Mouse (Mus musculus): ENCODE results near the gene Amer2. TPM values are rescaled to one million over a fixed set of nuclear protein-coding genes. Genes with fewer than 3 reads are reported as not detected.

Amer2 gene
- polyA plus RNA-seq, 1 experiment: 0.05 TPM

- H3K27me3 ChIP-seq (ENCODE audit: control insufficient read depth, insufficient read depth, low read length): no peaks in the 10 kb centered on the region
- TF ChIP-seq POLR2A (IDR thresholded peaks at IDR 0.05; ENCODE audit: control insufficient read depth, extremely low read depth, insufficient read depth, low read length, poor library complexity) (no peak), CTCF (IDR thresholded peaks at IDR 0.05; ENCODE audit: borderline replicate concordance, control insufficient read depth, extremely low read depth, insufficient read depth, low read length, poor library complexity) (no peak)
- no peak overlapping the region for H3K27ac ChIP-seq (ENCODE audit: control insufficient read depth, insufficient read depth, low read length)
- no peaks in the 10 kb centered on the region for H3K36me3 ChIP-seq (ENCODE audit: control insufficient read depth, insufficient read depth, low read length)
- WGBS: 78% methylated on average over 6 of the region's 6 CpGs
- H3K4me1 ChIP-seq (replicated peaks; ENCODE audit: control insufficient read depth, insufficient read depth, low read length): no peaks in the 10 kb centered on the region
- DNase-seq: no peak
- no peak overlapping the region for H3K4me3 ChIP-seq (ENCODE audit: control insufficient read depth, insufficient read depth, low read length)
Observed at GRCm38 (mm10) chr14:60385079-60385643, 12.1 kb downstream of the Amer2 start.

- no peak overlapping the region for H3K4me3 ChIP-seq (ENCODE audit: control insufficient read depth, insufficient read depth, low read length)
- no peaks in the 10 kb centered on the region for H3K4me1 ChIP-seq (replicated peaks; ENCODE audit: control insufficient read depth, insufficient read depth, low read length)
- no peak for DNase-seq
- no peaks in the 10 kb centered on the region for H3K36me3 ChIP-seq (ENCODE audit: control insufficient read depth, insufficient read depth, low read length)
- H3K27ac ChIP-seq (ENCODE audit: control insufficient read depth, insufficient read depth, low read length): no peak overlapping the region
- 90% methylated on average over 6 of the region's 6 CpGs for WGBS
- H3K27me3 ChIP-seq (ENCODE audit: control insufficient read depth, insufficient read depth, low read length): no peaks in the 10 kb centered on the region
- TF ChIP-seq CTCF (IDR thresholded peaks at IDR 0.05; ENCODE audit: borderline replicate concordance, control insufficient read depth, extremely low read depth, insufficient read depth, low read length, poor library complexity): no peak
- no peak for TF ChIP-seq POLR2A (IDR thresholded peaks at IDR 0.05; ENCODE audit: control insufficient read depth, extremely low read depth, insufficient read depth, low read length, poor library complexity)
Observed at GRCm38 (mm10) chr14:60386591-60387501, 13.8 kb downstream of the Amer2 start.

- WGBS: 84% methylated on average over 2 of the region's 2 CpGs
- TF ChIP-seq CTCF (IDR thresholded peaks at IDR 0.05; ENCODE audit: borderline replicate concordance, control insufficient read depth, extremely low read depth, insufficient read depth, low read length, poor library complexity) (no peak), POLR2A (IDR thresholded peaks at IDR 0.05; ENCODE audit: control insufficient read depth, extremely low read depth, insufficient read depth, low read length, poor library complexity) (no peak)
- Histone ChIP-seq H3K4me1 (replicated peaks; ENCODE audit: control insufficient read depth, insufficient read depth, low read length) (no peaks in the 10 kb centered on the region), H3K27ac (ENCODE audit: control insufficient read depth, insufficient read depth, low read length) (no peak overlapping the region), H3K27me3 (ENCODE audit: control insufficient read depth, insufficient read depth, low read length) (no peaks in the 10 kb centered on the region), H3K4me3 (ENCODE audit: control insufficient read depth, insufficient read depth, low read length) (no peak overlapping the region), H3K36me3 (ENCODE audit: control insufficient read depth, insufficient read depth, low read length) (no peaks in the 10 kb centered on the region)
- DNase-seq: no peak
Observed at GRCm38 (mm10) chr14:60388332-60388731, 15.3 kb downstream of the Amer2 start.

GRCm38 (mm10) chr14:60392202-60392601 lies 19.1 kb downstream of the Amer2 start:
- 95% methylated on average over 2 of the region's 2 CpGs for WGBS
- TF ChIP-seq CTCF (IDR thresholded peaks at IDR 0.05; ENCODE audit: borderline replicate concordance, control insufficient read depth, extremely low read depth, insufficient read depth, low read length, poor library complexity): no peak
- no peak for TF ChIP-seq POLR2A (IDR thresholded peaks at IDR 0.05; ENCODE audit: control insufficient read depth, extremely low read depth, insufficient read depth, low read length, poor library complexity)

GRCm38 (mm10) chr14:60397321-60397720 lies 24.3 kb downstream of the Amer2 start:
- whole genome bisulfite sequencing: 88% methylated on average over 4 of the region's 4 CpGs
- no peaks in the 10 kb centered on the region for H3K36me3 ChIP-seq (ENCODE audit: control insufficient read depth, insufficient read depth, low read length)
- TF ChIP-seq CTCF (IDR thresholded peaks at IDR 0.05; ENCODE audit: borderline replicate concordance, control insufficient read depth, extremely low read depth, insufficient read depth, low read length, poor library complexity) (no peak), POLR2A (IDR thresholded peaks at IDR 0.05; ENCODE audit: control insufficient read depth, extremely low read depth, insufficient read depth, low read length, poor library complexity) (no peak)
- no peak overlapping the region for H3K27ac ChIP-seq (ENCODE audit: control insufficient read depth, insufficient read depth, low read length)
- no peaks in the 10 kb centered on the region for H3K4me1 ChIP-seq (replicated peaks; ENCODE audit: control insufficient read depth, insufficient read depth, low read length)
- H3K27me3 ChIP-seq (ENCODE audit: control insufficient read depth, insufficient read depth, low read length): no peaks in the 10 kb centered on the region
- no peak for DNase-seq
- H3K4me3 ChIP-seq (ENCODE audit: control insufficient read depth, insufficient read depth, low read length): no peak overlapping the region

More at GRCm38 (mm10) chr14:60392202-60392601, 19.1 kb downstream of the Amer2 start:
- Histone ChIP-seq H3K27me3 (ENCODE audit: control insufficient read depth, insufficient read depth, low read length) (no peaks in the 10 kb centered on the region), H3K36me3 (ENCODE audit: control insufficient read depth, insufficient read depth, low read length) (no peaks in the 10 kb centered on the region), H3K4me1 (replicated peaks; ENCODE audit: control insufficient read depth, insufficient read depth, low read length) (no peaks in the 10 kb centered on the region), H3K4me3 (ENCODE audit: control insufficient read depth, insufficient read depth, low read length) (no peak overlapping the region), H3K27ac (ENCODE audit: control insufficient read depth, insufficient read depth, low read length) (no peak overlapping the region)
- DNase-seq: no peak

GRCm38 (mm10) chr14:60398861-60399260 lies 25.8 kb downstream of the Amer2 start:
- H3K27me3 ChIP-seq (ENCODE audit: control insufficient read depth, insufficient read depth, low read length): no peaks in the 10 kb centered on the region
- no peak for TF ChIP-seq CTCF (IDR thresholded peaks at IDR 0.05; ENCODE audit: borderline replicate concordance, control insufficient read depth, extremely low read depth, insufficient read depth, low read length, poor library complexity)
- no peaks in the 10 kb centered on the region for H3K4me1 ChIP-seq (replicated peaks; ENCODE audit: control insufficient read depth, insufficient read depth, low read length)
- H3K4me3 ChIP-seq (ENCODE audit: control insufficient read depth, insufficient read depth, low read length): no peak overlapping the region
- H3K27ac ChIP-seq (ENCODE audit: control insufficient read depth, insufficient read depth, low read length): no peak overlapping the region
- DNase-seq: no peak
- no peaks in the 10 kb centered on the region for H3K36me3 ChIP-seq (ENCODE audit: control insufficient read depth, insufficient read depth, low read length)
- 85% methylated on average over 7 of the region's 7 CpGs for WGBS

Data from thymus, adult 2 months (tissue).